Comparison of ENCODE assay signal across 26 mouse cellular contexts in genomic region chr12:110725051-110725450, GRCm38 (mm10). TPM values are rescaled to one million over a fixed set of nuclear protein-coding genes. Genes with fewer than 3 reads are reported as not detected.
"Had no signal": no experiment of that assay in that cellular context is flagged by ENCODE, and none has a peak within 500 bp of the region (broad histone marks: within the 10 kb centered on the region; RNA-seq: fewer than 3 reads in every experiment).

No protein-coding gene starts in this region.

- H3K9me3 ChIP-seq: midbrain, embryonic 12.5 days; neural tube, embryonic 12.5 days had no signal

- H3K36me3 ChIP-seq: midbrain, embryonic 10.5 days; midbrain, embryonic 12.5 days; neural tube, embryonic 12.5 days had no signal

- H3K27ac ChIP-seq: liver, embryonic 14.5 days; midbrain, embryonic 10.5 days; midbrain, embryonic 12.5 days; neural tube, embryonic 12.5 days had no signal

- ATAC-seq: midbrain, embryonic 16.5 days had no signal

- DNase-seq: lung, adult 18-20 months; lung, embryonic 14.5 days; lung, postnatal 10 days; lung, postnatal 4 days; midbrain, embryonic 14.5 days; retina, postnatal 1 day; right cerebral cortex, adult 18-20 months; right cerebral cortex, postnatal 25 days; right cerebral cortex, postnatal 4 days; spleen, adult 18-20 months; thymus, adult 18-20 months; thymus, postnatal 14 days; thymus, postnatal 36 days had no signal

- H3K9ac ChIP-seq: liver, embryonic 14.5 days; lung, embryonic 14.5 days; midbrain, embryonic 12.5 days; neural tube, embryonic 12.5 days had no signal

- H3K27me3 ChIP-seq: neural tube, embryonic 12.5 days had no signal

- H3K4me1 ChIP-seq: midbrain, embryonic 10.5 days; midbrain, embryonic 12.5 days; neural tube, embryonic 12.5 days had no signal

- H3K4me3 ChIP-seq: midbrain, embryonic 10.5 days; midbrain, embryonic 12.5 days; neural tube, embryonic 12.5 days had no signal

RNA-seq across cellular contexts. Expression of gene 1700001K19Rik, which starts 42.6 kb away (rescaled TPM):
- total RNA-seq: megakaryocyte-erythroid progenitor cell, adult 5-6 weeks; neutrophil, adult 5-6 weeks had no signal
- polyA plus RNA-seq: liver, embryonic 14.5 days; liver, embryonic 16.5 days; lung, embryonic 14.5 days; lung, embryonic 16.5 days; midbrain, embryonic 10.5 days; midbrain, embryonic 12.5 days; midbrain, embryonic 14.5 days; midbrain, embryonic 16.5 days; neural tube, embryonic 12.5 days; small intestine, adult 2 months; stomach, embryonic 14.5 days; stomach, embryonic 16.5 days; thymus, postnatal 0 days had no signal
